Mouse (Mus musculus): Measurements from ENCODE around the gene Hist1h1e.
"Not testable (repeated sequence)": the region's sequence is repeated elsewhere in the genome, so short reads cannot be mapped to it uniquely, and the experiment has no call there.

Hist1h1e gene

DNA sequence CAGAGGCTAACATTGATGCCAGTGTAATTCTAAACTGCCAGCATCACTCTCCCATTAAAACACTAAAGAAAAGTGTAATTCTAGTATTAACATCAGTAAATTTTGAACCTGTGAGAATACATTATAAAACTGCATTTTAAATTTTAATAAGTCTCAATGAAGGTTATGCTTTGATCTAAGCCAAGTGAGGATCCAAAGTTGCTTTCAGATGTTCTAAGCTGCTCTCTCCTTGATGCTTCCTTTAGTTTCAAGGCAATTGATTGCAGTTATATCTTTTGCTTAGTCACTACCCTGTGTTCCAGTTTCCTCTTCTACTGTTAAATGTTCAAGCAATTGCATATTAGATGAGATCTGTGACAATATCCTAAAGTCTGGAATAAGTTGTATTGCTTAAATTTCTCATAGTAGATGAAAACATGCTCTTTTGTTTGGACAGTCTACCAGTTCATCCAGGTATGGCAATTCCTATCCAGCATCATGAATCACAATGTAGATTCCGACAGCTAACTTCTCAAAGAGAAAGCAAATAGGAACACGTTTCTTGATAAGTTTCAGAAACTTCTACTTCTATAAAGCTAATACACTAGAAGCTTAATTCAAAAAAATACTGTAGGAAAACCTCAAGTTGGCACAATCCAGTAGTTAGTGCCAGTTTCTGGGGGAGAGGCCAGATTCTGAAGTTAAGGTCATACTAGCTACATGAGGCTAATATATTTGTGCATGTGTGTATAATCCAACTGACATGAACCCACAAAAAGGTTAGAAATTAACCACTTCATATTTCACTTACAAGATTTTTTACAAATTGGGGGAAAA is 49.9 kb downstream of the Hist1h1e start:
- DNase-seq, result no peak

DNA sequence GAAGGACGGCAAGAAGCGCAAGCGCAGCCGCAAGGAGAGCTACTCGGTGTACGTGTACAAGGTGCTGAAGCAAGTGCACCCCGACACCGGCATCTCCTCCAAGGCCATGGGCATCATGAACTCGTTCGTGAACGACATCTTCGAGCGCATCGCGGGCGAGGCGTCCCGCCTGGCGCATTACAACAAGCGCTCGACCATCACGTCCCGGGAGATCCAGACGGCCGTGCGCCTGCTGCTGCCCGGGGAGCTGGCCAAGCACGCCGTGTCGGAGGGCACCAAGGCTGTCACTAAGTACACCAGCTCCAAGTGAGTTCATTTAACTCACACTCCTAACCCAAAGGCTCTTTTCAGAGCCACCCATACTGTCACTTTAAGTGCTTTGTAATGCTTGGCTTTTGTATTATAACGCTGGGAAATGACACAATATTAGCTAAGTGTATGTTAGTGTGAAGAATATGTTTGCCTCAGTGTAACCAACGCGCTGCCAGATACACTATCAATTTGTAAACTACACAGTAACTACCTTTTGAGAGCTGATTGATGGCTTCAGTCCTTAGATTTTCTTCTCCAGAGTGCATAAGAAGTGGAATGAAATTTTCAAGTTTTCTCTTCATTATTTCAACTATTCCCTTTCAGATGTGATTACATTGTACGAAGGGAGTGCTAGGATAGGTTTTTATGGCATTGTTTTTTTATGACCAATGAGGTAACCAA is 50.7 kb downstream of the Hist1h1e start:
- not testable (repeated sequence) for DNase-seq

DNA sequence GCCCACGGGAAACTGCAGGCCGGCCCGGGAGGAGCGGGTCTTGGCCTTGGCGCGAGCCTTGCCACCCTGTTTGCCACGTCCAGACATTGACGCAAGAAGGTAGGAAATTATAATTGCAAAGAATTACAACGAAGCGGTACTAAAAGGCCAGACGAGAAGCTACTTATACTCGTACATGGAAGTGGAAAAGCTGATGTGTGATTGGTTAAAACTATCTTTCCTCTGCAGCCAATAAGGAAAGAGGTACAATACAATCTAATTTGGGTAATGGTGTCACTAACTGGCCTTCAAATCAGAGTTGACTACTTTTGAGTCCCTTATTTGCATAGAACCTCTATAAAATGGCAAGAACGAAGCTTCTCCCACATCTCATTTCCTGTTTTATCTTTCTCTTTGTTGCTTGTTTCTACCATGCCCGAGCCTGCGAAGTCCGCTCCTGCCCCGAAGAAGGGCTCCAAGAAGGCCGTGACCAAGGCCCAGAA is 51.3 kb downstream of the Hist1h1e start, which contains the start of the genes Hist1h2ae and Hist1h2bg:
TSS of gene Hist1h2ae (minus strand) at position 199 of the 482 bp plus-strand sequence.
TSS of gene Hist1h2bg (plus strand) at position 375 of the 482 bp plus-strand sequence.
- DNase-seq, result peak; percentile 60
